Mouse (Mus musculus) cerebellum, postnatal 36 days (tissue): ENCODE measurements around the gene Trim47.

Experiments
- DNase-seq, 2 experiments: peaks; one replicate each; pipeline ENCODE4 v3.0.0; 2021 to 2022; ENCODE audit warnings: mixed read lengths in 2 of 2

Trim47 gene

DNA sequence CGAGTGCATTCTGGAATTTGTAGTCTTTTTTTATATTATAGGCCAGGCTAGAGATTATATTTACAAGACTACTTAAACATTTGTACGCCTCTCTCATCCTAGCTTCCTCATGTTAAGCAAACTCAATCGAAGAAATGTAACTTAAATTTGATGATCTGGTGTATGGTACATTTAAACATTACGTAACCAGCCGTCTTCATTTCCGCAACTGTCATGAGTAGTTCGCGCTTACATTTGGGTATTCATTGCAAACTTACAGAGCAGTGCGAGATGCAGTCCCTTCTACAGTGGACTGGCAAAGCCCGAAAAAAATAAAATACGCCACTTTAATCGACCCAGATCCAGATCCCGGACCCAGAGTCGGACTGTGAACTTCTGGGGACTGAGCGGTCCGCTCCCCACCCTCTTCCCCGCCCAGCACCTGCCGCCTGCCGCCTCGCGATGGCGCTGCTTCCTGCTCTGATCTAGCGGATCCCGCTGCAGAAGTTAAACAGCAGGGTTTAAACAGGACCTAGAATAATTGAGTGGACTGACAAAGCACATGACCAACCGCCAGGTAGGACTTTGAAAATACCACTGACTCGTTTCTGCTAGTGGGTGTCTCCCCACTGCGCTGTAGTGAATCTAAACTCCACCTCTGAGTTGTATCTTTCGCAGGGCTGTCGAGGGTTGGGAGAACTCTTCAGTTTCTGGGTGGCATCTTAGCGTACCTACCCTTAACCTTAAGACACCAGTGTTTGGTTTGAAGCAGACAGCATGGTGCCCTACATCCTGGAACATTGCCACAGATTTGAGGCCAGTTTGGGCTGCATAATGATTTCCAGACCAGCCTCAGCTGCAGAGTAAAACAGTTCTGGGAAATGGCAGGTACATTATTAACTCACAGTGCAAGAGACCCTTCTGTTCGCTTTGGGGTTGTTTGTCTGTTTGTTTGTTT is 39.5 kb downstream of the Trim47 start:
- peak; percentile 91 to 94 for DNase-seq

GRCm38 (mm10) chr11:116086258-116087193 is 40.5 kb downstream of the Trim47 start, which contains the start of gene Wbp2:
Gene Wbp2, minus strand, starts transcription at chr11:116086995.
- DNase-seq: peak; percentile 94 to 95

GRCm38 (mm10) chr11:116084166-116084565 is 42.8 kb downstream of the Trim47 start:
- DNase-seq: no peak

- DNase-seq: no peak
Measured at GRCm38 (mm10) chr11:116083096-116083672, 43.8 kb downstream of the Trim47 start.

DNA sequence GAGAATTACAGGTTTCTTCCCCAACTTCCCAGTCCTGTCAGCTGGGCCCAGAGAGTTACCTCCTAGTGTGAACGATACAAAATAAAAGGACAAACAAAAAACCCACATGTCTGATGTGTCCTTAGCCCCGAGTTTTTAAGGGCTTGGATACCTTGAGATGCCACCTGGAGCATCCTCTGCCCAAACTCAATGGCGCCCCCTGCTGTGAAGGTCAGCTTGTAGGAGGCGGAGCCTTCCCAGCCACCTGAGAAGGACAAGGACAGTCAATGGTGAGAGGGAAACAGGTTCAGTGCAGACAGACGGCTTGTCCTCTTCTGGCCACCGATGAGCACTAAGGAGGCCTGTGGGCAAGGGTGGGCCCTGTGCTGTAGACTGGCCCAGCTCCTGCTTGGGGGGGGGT is 45.9 kb downstream of the Trim47 start:
- peak; percentile 73 to 77 for DNase-seq

GRCm38 (mm10) chr11:116079511-116079910 is 47.5 kb downstream of the Trim47 start:
- DNase-seq: peak; percentile 62 to 64

DNA sequence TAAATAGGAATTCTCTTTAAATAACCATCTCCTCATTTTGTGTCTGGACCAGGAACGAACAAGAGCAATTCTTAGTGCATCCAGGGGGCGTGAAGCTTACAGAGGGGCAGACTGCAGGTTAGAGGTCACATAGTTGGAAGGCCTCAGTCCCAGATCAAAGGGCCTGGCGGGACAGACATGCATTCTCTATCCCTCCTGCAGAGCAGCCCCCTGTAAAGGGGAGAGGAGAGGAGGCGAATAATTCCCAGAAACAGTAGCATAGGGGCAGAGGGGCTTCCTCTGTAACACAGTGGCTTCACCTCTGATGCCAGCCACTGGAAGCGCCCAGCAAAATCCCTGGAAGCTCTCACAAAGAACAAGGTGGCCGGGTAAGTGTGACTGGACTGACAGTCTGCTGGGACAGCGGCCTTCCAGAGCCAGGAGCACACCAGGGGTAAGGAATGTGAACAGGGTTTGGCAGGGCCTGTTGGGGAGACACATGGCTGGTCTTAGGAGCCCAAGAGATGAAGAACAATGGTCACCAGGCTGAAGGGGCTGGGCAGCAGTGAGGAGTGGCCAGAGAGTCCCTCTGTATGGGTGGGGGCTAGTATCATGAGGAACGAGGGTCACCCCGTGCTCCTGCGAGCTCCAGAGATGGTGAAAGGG is 48.2 kb downstream of the Trim47 start:
- DNase-seq: peak in 1 of 2 experiments; percentile 38

GRCm38 (mm10) chr11:116078221-116078620 is 48.8 kb downstream of the Trim47 start:
- DNase-seq: peak in 1 of 2 experiments; percentile 35

GRCm38 (mm10) chr11:116077446-116078204 is 49.4 kb downstream of the Trim47 start, which contains the start of gene Unc13d:
Gene Unc13d, minus strand, starts transcription at chr11:116077961.
- peak in 1 of 2 experiments; percentile 33 for DNase-seq

- no peak for DNase-seq
Measured at GRCm38 (mm10) chr11:116076836-116077235, 50.2 kb downstream of the Trim47 start.

GRCm38 (mm10) chr11:116076266-116076540 is 50.8 kb downstream of the Trim47 start:
- no peak for DNase-seq

GRCm38 (mm10) chr11:116075539-116076265 is 51.3 kb downstream of the Trim47 start:
- DNase-seq: no peak

DNA sequence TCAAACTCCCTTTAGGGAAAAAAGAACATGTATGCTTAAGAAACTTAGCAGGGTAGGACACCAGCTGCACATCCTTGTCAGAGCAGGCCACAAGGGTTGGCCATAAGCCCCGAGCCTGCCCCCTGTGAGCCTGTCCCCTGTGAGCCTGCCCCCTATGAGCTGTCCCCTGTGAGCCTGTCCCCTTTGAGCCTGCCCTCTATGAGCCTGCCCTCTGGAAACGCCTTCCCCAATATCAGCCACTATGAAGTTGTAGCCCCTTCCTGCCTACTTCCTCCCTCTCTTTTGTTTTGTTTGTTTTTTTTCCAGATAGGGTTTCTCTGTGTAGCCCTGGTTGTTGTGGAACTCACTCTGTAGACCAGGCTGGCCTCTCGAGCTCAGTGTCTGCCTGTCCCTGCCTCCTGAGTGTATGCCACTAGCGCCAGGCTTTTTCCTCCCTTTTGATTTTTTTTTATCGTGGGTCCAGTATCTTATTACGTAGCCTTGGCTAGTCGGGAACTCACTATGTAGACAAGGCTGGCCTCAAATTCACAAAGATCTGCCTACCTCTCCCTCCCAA is 52.5 kb downstream of the Trim47 start:
- no peak for DNase-seq

- DNase-seq: no peak
Measured at GRCm38 (mm10) chr11:116072608-116073007, 54.4 kb downstream of the Trim47 start.

DNA sequence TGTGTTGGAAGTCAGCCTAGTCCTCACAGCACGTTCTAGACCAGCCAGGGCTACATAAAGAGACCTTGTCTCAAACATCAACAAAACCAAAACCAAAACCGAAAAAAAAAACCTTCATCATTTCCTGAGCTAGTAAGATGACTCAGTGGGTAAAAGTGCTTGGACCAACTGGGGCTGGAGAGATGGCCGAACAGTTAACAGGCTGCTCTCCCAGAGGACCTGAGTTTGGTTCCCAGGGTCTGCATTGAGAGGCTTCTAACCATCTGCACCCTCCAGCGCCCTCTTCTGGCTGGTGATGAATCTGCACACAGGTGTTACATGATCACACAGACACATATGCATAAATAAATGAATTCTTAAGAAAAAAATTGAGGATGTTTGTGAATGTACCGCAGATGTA is 55.5 kb downstream of the Trim47 start:
- DNase-seq: peak; percentile 30 to 38

GRCm38 (mm10) chr11:116065345-116065744 is 61.7 kb downstream of the Trim47 start:
- peak; percentile 36 to 39 for DNase-seq

GRCm38 (mm10) chr11:116064187-116064867 is 62.7 kb downstream of the Trim47 start:
- peak; percentile 48 for DNase-seq

DNA sequence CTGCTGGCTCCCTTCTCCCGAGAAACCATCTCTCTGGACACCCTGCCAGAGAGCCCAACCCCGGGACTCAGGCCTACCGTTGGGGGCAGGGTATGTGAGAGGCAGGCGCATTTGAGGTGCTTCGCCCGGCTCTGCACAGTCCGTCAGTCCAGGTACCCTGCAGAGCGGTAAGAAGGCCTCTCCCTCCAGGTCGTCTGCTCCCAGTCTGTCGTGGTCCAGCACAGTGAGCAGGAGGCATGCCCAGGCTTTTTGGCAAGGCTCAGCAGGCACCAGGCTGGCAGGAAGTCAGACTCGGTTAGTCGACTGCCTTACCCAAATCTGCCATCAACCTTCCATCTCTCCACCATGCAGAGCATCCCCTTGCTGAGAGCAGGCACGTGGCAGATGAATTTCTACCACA is 63.4 kb downstream of the Trim47 start:
- peak; percentile 95 to 96 for DNase-seq

- DNase-seq: peak; percentile 53 to 54
Measured at GRCm38 (mm10) chr11:116062521-116062920, 64.5 kb downstream of the Trim47 start.
